Mouse (Mus musculus): ENCODE data around the gene Rbpjl. TPM values are rescaled to one million over a fixed set of nuclear protein-coding genes. Genes with fewer than 3 reads are reported as not detected.

Gene Rbpjl
- polyA plus RNA-seq, 1 experiment from 2014 or later = 0.08 TPM

Small RNAs within 50 kb of the gene (microRNA-seq; reads per million reads assigned to microRNA genes)
- not detected for gene Mir7678

Other genes with a start within 250 kb of the Rbpjl start
- 0.23 and 0.28 TPM in 2 replicates for gene Kcns1, start 232.0 kb upstream of the Rbpjl start, polyA plus RNA-seq (2015; fragmentation: Nextera tagmentation; extraction: Ambion mirVana)
- gene Wfdc5, start 220.4 kb upstream of the Rbpjl start, polyA plus RNA-seq (2015; fragmentation: Nextera tagmentation; extraction: Ambion mirVana) = 0.13 TPM in 1 of 2 replicates, not detected in the other
- gene Wfdc12, start 212.5 kb upstream of the Rbpjl start, polyA plus RNA-seq (2015; fragmentation: Nextera tagmentation; extraction: Ambion mirVana) = 0.55 TPM in 1 of 2 replicates, not detected in the other
- gene Wfdc15a, start 203.0 kb upstream of the Rbpjl start, polyA plus RNA-seq (2015; fragmentation: Nextera tagmentation; extraction: Ambion mirVana) = not detected in 2 replicates
- gene Wfdc15b, start 181.5 kb upstream of the Rbpjl start, polyA plus RNA-seq (2015; fragmentation: Nextera tagmentation; extraction: Ambion mirVana) = 70.1 and 91.1 TPM in 2 replicates
- gene Svs2, start 164.7 kb upstream of the Rbpjl start, polyA plus RNA-seq (2015; fragmentation: Nextera tagmentation; extraction: Ambion mirVana) = not detected in 2 replicates
- gene Svs3b, start 146.5 kb upstream of the Rbpjl start, polyA plus RNA-seq (2015; fragmentation: Nextera tagmentation; extraction: Ambion mirVana) = not detected in 2 replicates
- not detected in 2 replicates for gene Svs4, start 124.7 kb upstream of the Rbpjl start, polyA plus RNA-seq (2015; fragmentation: Nextera tagmentation; extraction: Ambion mirVana)
- not detected in 2 replicates for gene Svs3a, start 113.9 kb upstream of the Rbpjl start, polyA plus RNA-seq (2015; fragmentation: Nextera tagmentation; extraction: Ambion mirVana)
- not detected in 2 replicates for gene Svs6, start 86.4 kb upstream of the Rbpjl start, polyA plus RNA-seq (2015; fragmentation: Nextera tagmentation; extraction: Ambion mirVana)
- not detected in 2 replicates for gene Svs5, start 70.4 kb upstream of the Rbpjl start, polyA plus RNA-seq (2015; fragmentation: Nextera tagmentation; extraction: Ambion mirVana)
- 2.4 and 2.7 TPM in 2 replicates for gene Slpi, start 14.0 kb upstream of the Rbpjl start, polyA plus RNA-seq (2015; fragmentation: Nextera tagmentation; extraction: Ambion mirVana)
- gene Matn4, start 2.0 kb downstream of the Rbpjl start, polyA plus RNA-seq (2015; fragmentation: Nextera tagmentation; extraction: Ambion mirVana) = 1.1 and 2.4 TPM in 2 replicates
- 149 and 161 TPM in 2 replicates for gene Sdc4, start 40.7 kb downstream of the Rbpjl start, polyA plus RNA-seq (2015; fragmentation: Nextera tagmentation; extraction: Ambion mirVana)
- 59.2 and 64.2 TPM in 2 replicates for gene Sys1, start 53.8 kb downstream of the Rbpjl start, polyA plus RNA-seq (2015; fragmentation: Nextera tagmentation; extraction: Ambion mirVana)
- 7.7 and 8.3 TPM in 2 replicates for gene Gm20458, start 57.8 kb downstream of the Rbpjl start, polyA plus RNA-seq (2015; fragmentation: Nextera tagmentation; extraction: Ambion mirVana)
- gene Trp53tg5, start 70.6 kb downstream of the Rbpjl start, polyA plus RNA-seq (2015; fragmentation: Nextera tagmentation; extraction: Ambion mirVana) = not detected in 2 replicates
- gene Dbndd2, start 83.0 kb downstream of the Rbpjl start, polyA plus RNA-seq (2015; fragmentation: Nextera tagmentation; extraction: Ambion mirVana) = 13.0 and 14.0 TPM in 2 replicates
- 65.1 and 69.6 TPM in 2 replicates for gene Pigt, start 94.4 kb downstream of the Rbpjl start, polyA plus RNA-seq (2015; fragmentation: Nextera tagmentation; extraction: Ambion mirVana)
- gene Wfdc2, start 159.3 kb downstream of the Rbpjl start, polyA plus RNA-seq (2015; fragmentation: Nextera tagmentation; extraction: Ambion mirVana) = 329 and 368 TPM in 2 replicates
- not detected in 2 replicates for gene Spint3, start 170.3 kb downstream of the Rbpjl start, polyA plus RNA-seq (2015; fragmentation: Nextera tagmentation; extraction: Ambion mirVana)
- gene Wfdc6a, start 182.3 kb downstream of the Rbpjl start, polyA plus RNA-seq (2015; fragmentation: Nextera tagmentation; extraction: Ambion mirVana) = 0.34 TPM in 1 of 2 replicates, not detected in the other
- gene Eppin, start 190.5 kb downstream of the Rbpjl start, polyA plus RNA-seq (2015; fragmentation: Nextera tagmentation; extraction: Ambion mirVana) = not detected in 2 replicates
- gene Wfdc6b, start 210.4 kb downstream of the Rbpjl start, polyA plus RNA-seq (2015; fragmentation: Nextera tagmentation; extraction: Ambion mirVana) = not detected in 2 replicates
- not detected in 2 replicates for gene Wfdc8, start 210.5 kb downstream of the Rbpjl start, polyA plus RNA-seq (2015; fragmentation: Nextera tagmentation; extraction: Ambion mirVana)
- gene Wfdc16, start 235.7 kb downstream of the Rbpjl start, polyA plus RNA-seq (2015; fragmentation: Nextera tagmentation; extraction: Ambion mirVana) = not detected in 2 replicates

Data from kidney, embryonic 15.5 days (tissue).